Mouse (Mus musculus) spleen, adult 2 months (tissue): ENCODE data around the gene Selenow. TPM values are rescaled to one million over a fixed set of nuclear protein-coding genes. Genes with fewer than 3 reads are reported as not detected.

Experiments used
- DNase-seq, 2 experiments: peaks; one replicate each; pipeline versions ENCODE4 v3.0.0 to v3.0.0-alpha.2; 2012 to 2021; ENCODE audit warnings: low spot score in 2 of 2, low read depth in 1 of 2
- H3K27ac ChIP-seq: fragments of 200-500 bp; 2 replicates; pipeline ENCODE4 v1.5.1; 2012; ENCODE audit warnings: low read length, inconsistent platforms; ENCODE audit not compliant: insufficient read depth
- H3K27me3 ChIP-seq: fragments of 200-500 bp; 2 replicates; pipeline ENCODE4 v1.6.1; 2012; ENCODE audit warnings: mild to moderate bottlenecking, moderate library complexity, low read length, inconsistent platforms; ENCODE audit not compliant: control insufficient read depth, insufficient read depth
- H3K36me3 ChIP-seq: fragments of 200-500 bp; 2 replicates; pipeline ENCODE4 v1.6.1; 2012; ENCODE audit warnings: mild to moderate bottlenecking, low read length, inconsistent platforms; ENCODE audit not compliant: control insufficient read depth, insufficient read depth
- H3K4me1 ChIP-seq: fragments of 200-500 bp; 2 replicates; pipeline ENCODE4 v1.6.1; 2011; ENCODE audit warnings: inconsistent platforms; ENCODE audit not compliant: control insufficient read depth, insufficient read depth, insufficient read length
- H3K4me3 ChIP-seq: fragments of 200-500 bp; 2 replicates; pipeline ENCODE4 v1.5.1; 2011; ENCODE audit warnings: mild to moderate bottlenecking, inconsistent platforms; ENCODE audit not compliant: insufficient read depth, insufficient read length; ENCODE audit errors: extremely low read depth
- CTCF ChIP-seq: fragments of 200-500 bp; IDR thresholded peaks from 2 replicates; pipeline ENCODE4 v1.5.1; 2011; ENCODE audit warnings: mild to moderate bottlenecking, inconsistent platforms; ENCODE audit not compliant: insufficient read depth, insufficient read length, insufficient replicate concordance; ENCODE audit errors: extremely low read depth
- POLR2A ChIP-seq: fragments of 200-500 bp; IDR thresholded peaks from 2 replicates; pipeline ENCODE4 v1.6.1; 2011; ENCODE audit warnings: low read depth, low read length, inconsistent platforms
- WGBS: fragments of 180-500 bp; shearing (Covaris S2); methylation state at CpG from one replicate; pipeline ENCODE4 v1.1.7; 2018; 5-methylcytosine and 5-hydroxymethylcytosine counted together
- polyA plus RNA-seq: library from polyadenylated mRNA; depleted of rRNA; stranded (reverse); fragments of >200 nt; gene quantifications from 2 replicates; pipeline ENCODE4 v1.2.3, GENCODE M21; 2012

The Selenow gene
- polyA plus RNA-seq, 1 experiment = 210 TPM

GRCm38 (mm10) chr7:15947653-15948260 lies 25.6 kb upstream of the Selenow start:
- 49% methylated on average over 4 of the region's 4 CpGs for WGBS
- Histone ChIP-seq H3K27ac (no peak overlapping the region), H3K36me3 (peaks cover 9% of the 10 kb centered on the region), H3K27me3 (no peaks in the 10 kb centered on the region), H3K4me3 (no peak overlapping the region), H3K4me1 (peaks cover 6% of the 10 kb centered on the region; the same call in 1 of the 2 replicates)
- DNase-seq = no peak
- no peak for TF ChIP-seq CTCF
- TF ChIP-seq POLR2A = no peak

- Histone ChIP-seq H3K4me3 (peak within 1 kb of the TSS; percentile 87), H3K4me1 (peaks cover 6% of the 10 kb centered on the region; the same call in 1 of the 2 replicates), H3K27ac (peak within 1 kb of the TSS; percentile 97), H3K36me3 (peaks cover 25% of the 10 kb centered on the region), H3K27me3 (no peaks in the 10 kb centered on the region)
- peak; percentile 84 to 98 for DNase-seq
- TF ChIP-seq CTCF = no peak
- peak; percentile 36; the same call in 1 of the 2 replicates for TF ChIP-seq POLR2A
- 2% methylated on average over 59 of the region's 59 CpGs for WGBS
Observed at GRCm38 (mm10) chr7:15945721-15946536, 23.7 kb upstream of the Selenow start, which contains the start of gene Nop53. Gene Nop53, minus strand, starts transcription at chr7:15946074.

GRCm38 (mm10) chr7:15945211-15945610 lies 23.0 kb upstream of the Selenow start:
- H3K27ac ChIP-seq = no peak overlapping the region
- peaks cover 6% of the 10 kb centered on the region; the same call in 1 of the 2 replicates for H3K4me1 ChIP-seq
- no peaks in the 10 kb centered on the region for H3K27me3 ChIP-seq
- 10% methylated on average over 8 of the region's 8 CpGs for WGBS
- TF ChIP-seq CTCF (no peak), POLR2A (no peak)
- peaks cover 31% of the 10 kb centered on the region for H3K36me3 ChIP-seq
- peak overlapping the region; percentile 87 for H3K4me3 ChIP-seq
- no peak for DNase-seq

- no peak overlapping the region for H3K27ac ChIP-seq
- TF ChIP-seq POLR2A (no peak), CTCF (no peak)
- WGBS = 85% methylated on average over 1 of the region's 1 CpGs
- no peak for DNase-seq
- H3K36me3 ChIP-seq = peaks cover 40% of the 10 kb centered on the region
- no peaks in the 10 kb centered on the region for H3K27me3 ChIP-seq
- H3K4me1 ChIP-seq = peaks cover 6% of the 10 kb centered on the region; the same call in 1 of the 2 replicates
- no peak overlapping the region for H3K4me3 ChIP-seq
Observed at GRCm38 (mm10) chr7:15944311-15944710, 22.1 kb upstream of the Selenow start.

GRCm38 (mm10) chr7:15938621-15939020 lies 16.4 kb upstream of the Selenow start:
- Histone ChIP-seq H3K36me3 (peaks cover 58% of the 10 kb centered on the region), H3K4me3 (no peak overlapping the region), H3K27me3 (no peaks in the 10 kb centered on the region), H3K4me1 (no peaks in the 10 kb centered on the region), H3K27ac (no peak overlapping the region)
- TF ChIP-seq POLR2A = no peak
- no peak for TF ChIP-seq CTCF
- 90% methylated on average over 3 of the region's 3 CpGs for WGBS
- no peak for DNase-seq

- Histone ChIP-seq H3K4me3 (no peak overlapping the region), H3K36me3 (peaks cover 49% of the 10 kb centered on the region), H3K4me1 (no peaks in the 10 kb centered on the region), H3K27me3 (no peaks in the 10 kb centered on the region), H3K27ac (no peak overlapping the region)
- no peak for TF ChIP-seq POLR2A
- no peak for TF ChIP-seq CTCF
- no peak for DNase-seq
- WGBS = 91% methylated on average over 5 of the region's 5 CpGs
Observed at GRCm38 (mm10) chr7:15937491-15937890, 15.3 kb upstream of the Selenow start.
